Mouse (Mus musculus) neural tube, embryonic 12.5 days (tissue): ENCODE data around the gene Gpc3. TPM values are rescaled to one million over a fixed set of nuclear protein-coding genes. Genes with fewer than 3 reads are reported as not detected.
"Not testable (repeated sequence)": the region's sequence is repeated elsewhere in the genome, so short reads cannot be mapped to it uniquely, and the experiment has no call there.

Experiments used
- ATAC-seq: fragments of 200-750 bp; cut with Nextera tagmentation; 2 replicates; pipeline ENCODE4 v1.8.0; 2017; ENCODE audit warnings: low read depth, mild to moderate bottlenecking, moderate TSS enrichment, moderate library complexity; ENCODE audit not compliant: low FRiP score
- H3K27ac ChIP-seq: fragments of 300-500 bp; sonication (generic); 2 replicates; pipeline ENCODE4 v1.5.1; 2016
- H3K27me3 ChIP-seq: fragments of 300-500 bp; sonication (generic); replicated peaks from 2 replicates; pipeline ENCODE4 v1.6.1; 2016; ENCODE audit warnings: mild to moderate bottlenecking
- H3K36me3 ChIP-seq: fragments of 300-500 bp; sonication (generic); 2 replicates; pipeline ENCODE4 v1.6.1; 2016; ENCODE audit warnings: mild to moderate bottlenecking
- H3K4me1 ChIP-seq: fragments of 300-500 bp; sonication (generic); 2 replicates; pipeline ENCODE4 v1.6.1; 2016
- H3K4me2 ChIP-seq: fragments of 300-500 bp; sonication (generic); replicated peaks from 2 replicates; pipeline ENCODE4 v1.6.1; 2016; ENCODE audit warnings: mild to moderate bottlenecking
- H3K4me3 ChIP-seq: fragments of 300-500 bp; sonication (generic); 2 replicates; pipeline ENCODE4 v1.5.1; 2016
- H3K9ac ChIP-seq: fragments of 300-500 bp; sonication (generic); 2 replicates; pipeline ENCODE4 v1.6.1; 2016; ENCODE audit warnings: mild to moderate bottlenecking
- H3K9me3 ChIP-seq: fragments of 300-500 bp; sonication (generic); 2 replicates; pipeline ENCODE4 v1.6.1; 2016; ENCODE audit warnings: mild to moderate bottlenecking
- WGBS: fragments of 180-500 bp; shearing (Covaris S2); methylation state at CpG from one replicate; pipeline ENCODE4 v1.1.7; 2016; 5-methylcytosine and 5-hydroxymethylcytosine counted together
- polyA plus RNA-seq: library from polyadenylated mRNA; unstranded; fragments of >200 nt; fragmentation: Nextera tagmentation; extraction: Ambion mirVana; gene quantifications from 2 replicates; pipeline ENCODE4 v1.2.1, GENCODE M21; 2016

Gpc3 gene
- polyA plus RNA-seq, 1 experiment from 2014 or later: 303 TPM

- no peak overlapping the region for H3K9ac ChIP-seq
- H3K9me3 ChIP-seq: no peaks in the 10 kb centered on the region
- 26% methylated on average over 8 of the region's 8 CpGs for WGBS
- ATAC-seq: peak; percentile 79
- H3K4me2 ChIP-seq: peak overlapping the region; percentile 44
- no peak overlapping the region for H3K4me3 ChIP-seq
- no peaks in the 10 kb centered on the region for H3K4me1 ChIP-seq
- H3K27ac ChIP-seq: no peak overlapping the region
- no peaks in the 10 kb centered on the region for H3K36me3 ChIP-seq
- no peaks in the 10 kb centered on the region for H3K27me3 ChIP-seq
Observed at GRCm38 (mm10) chrX:52369938-52370758, 243.6 kb downstream of the Gpc3 start.

DNA sequence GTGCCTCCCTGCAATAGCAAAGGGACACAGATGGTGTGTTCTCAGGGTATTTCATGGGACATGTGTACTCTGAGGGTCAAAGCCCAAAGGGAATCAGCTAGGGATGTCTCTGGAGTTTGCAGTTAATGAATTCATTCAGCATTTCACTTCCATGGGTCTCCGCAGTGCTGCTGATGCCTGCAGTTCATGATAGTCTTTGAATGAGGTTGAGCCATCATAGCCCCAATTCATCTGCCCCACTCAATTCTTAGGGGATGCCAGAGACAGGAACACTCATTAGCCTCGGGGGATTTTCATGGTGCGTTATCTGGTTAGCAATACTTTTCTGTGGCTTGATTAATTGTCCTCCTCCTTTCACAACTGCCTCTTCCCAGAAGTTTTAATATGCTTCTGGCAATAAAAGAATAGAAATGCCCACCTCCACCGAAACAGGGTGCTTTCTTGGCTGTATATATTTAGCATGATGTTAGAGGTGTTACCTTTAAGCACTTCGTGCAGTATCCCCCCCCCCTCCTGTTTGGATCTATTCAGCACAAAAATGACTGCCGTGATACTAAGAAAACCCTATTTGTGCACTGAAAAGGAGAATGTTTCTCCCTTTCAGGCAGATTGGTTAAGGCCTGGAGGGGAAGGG lies 244.3 kb downstream of the Gpc3 start:
- Histone ChIP-seq H3K27ac (no peak overlapping the region), H3K4me2 (peak overlapping the region; percentile 44; the same call in 1 of the 2 replicates), H3K9me3 (no peaks in the 10 kb centered on the region), H3K9ac (no peak overlapping the region), H3K36me3 (no peaks in the 10 kb centered on the region), H3K27me3 (no peaks in the 10 kb centered on the region), H3K4me1 (no peaks in the 10 kb centered on the region), H3K4me3 (no peak overlapping the region)
- WGBS: 18% methylated on average over 6 of the region's 6 CpGs
- ATAC-seq: peak; percentile 77

DNA sequence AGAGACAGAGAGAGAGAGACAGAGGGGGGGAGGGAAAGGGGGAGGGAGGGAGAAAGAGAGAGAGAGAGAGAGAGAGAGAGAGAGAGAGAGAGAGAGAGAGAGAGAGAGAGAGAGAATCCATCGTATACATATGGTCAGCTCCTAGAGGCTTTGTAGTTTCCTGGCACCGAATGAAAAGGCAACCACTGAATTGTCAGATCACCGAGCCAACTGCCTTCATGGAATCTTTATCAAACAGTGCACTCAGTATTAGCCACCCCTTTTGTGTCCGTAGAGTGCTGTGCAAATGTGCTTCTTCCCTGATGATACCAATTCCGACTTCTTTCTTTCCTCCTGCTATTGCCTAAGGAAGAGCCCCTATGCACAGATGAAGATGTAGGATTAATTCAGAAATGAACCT lies 246.9 kb downstream of the Gpc3 start:
- Histone ChIP-seq H3K27me3 (no peaks in the 10 kb centered on the region), H3K4me3 (no peak overlapping the region), H3K27ac (no peak overlapping the region), H3K9ac (no peak overlapping the region), H3K4me2 (no peak overlapping the region), H3K4me1 (no peaks in the 10 kb centered on the region), H3K36me3 (no peaks in the 10 kb centered on the region), H3K9me3 (no peaks in the 10 kb centered on the region)
- ATAC-seq: no peak
- WGBS: 54% methylated on average over 4 of the region's 5 CpGs

DNA sequence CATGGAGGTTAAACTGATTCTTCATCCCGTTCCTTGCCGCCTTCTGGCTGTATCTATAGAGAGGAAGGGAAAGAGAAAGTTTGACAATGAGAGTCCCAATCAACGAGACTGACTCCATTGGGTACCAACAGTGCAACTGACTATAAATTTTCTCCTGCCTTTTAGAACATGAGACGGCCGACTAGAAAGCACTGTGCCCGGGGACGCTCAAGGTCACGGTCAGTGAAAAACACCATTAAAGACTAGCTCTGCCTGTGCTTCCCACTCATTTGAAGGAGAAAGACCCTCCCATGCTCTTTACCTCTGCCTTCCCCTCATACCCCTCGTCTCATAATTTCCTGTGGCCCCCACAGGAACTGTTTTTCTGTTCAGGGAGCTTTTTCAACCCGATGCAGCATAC lies 248.0 kb downstream of the Gpc3 start:
- 32% methylated on average over 10 of the region's 10 CpGs for WGBS

GRCm38 (mm10) chrX:52362241-52363011 lies 251.3 kb downstream of the Gpc3 start:
- WGBS: 87% methylated on average over 4 of the region's 4 CpGs
- no peak overlapping the region for H3K4me2 ChIP-seq
- no peak overlapping the region for H3K9ac ChIP-seq
- no peak overlapping the region for H3K27ac ChIP-seq
- no peaks in the 10 kb centered on the region for H3K27me3 ChIP-seq
- no peaks in the 10 kb centered on the region for H3K9me3 ChIP-seq
- H3K4me3 ChIP-seq: no peak overlapping the region
- H3K4me1 ChIP-seq: no peaks in the 10 kb centered on the region
- ATAC-seq: no peak
- H3K36me3 ChIP-seq: no peaks in the 10 kb centered on the region

More for the DNA sequence above, 248.0 kb downstream of the Gpc3 start:
- Histone ChIP-seq H3K4me1 (no peaks in the 10 kb centered on the region), H3K36me3 (no peaks in the 10 kb centered on the region), H3K4me3 (no peak overlapping the region), H3K27me3 (no peaks in the 10 kb centered on the region), H3K9me3 (no peaks in the 10 kb centered on the region), H3K9ac (no peak overlapping the region), H3K27ac (no peak overlapping the region), H3K4me2 (0 out of 2 replicates have a peak overlapping the region, but pooled peaks have one; percentile 14)
- ATAC-seq: no peak

DNA sequence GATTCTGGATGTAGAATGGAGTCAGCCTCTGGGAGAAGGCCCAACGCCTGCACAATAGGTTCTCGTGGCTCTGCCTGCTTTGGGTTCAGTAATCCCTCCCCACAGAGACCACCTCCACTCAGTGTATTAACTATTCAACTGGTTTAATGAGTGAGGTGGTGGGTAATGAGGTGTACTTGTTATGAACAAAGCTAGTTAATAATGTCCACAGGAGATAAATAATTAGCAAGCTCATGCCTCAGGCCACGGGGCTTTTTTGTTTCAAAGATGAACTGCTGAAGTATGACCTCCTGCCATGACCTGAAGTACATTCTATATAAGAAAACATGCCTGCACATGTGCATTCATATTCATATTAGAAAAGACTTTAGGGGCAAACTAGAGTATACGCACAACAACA lies 260.8 kb downstream of the Gpc3 start:
- H3K27me3 ChIP-seq: no peaks in the 10 kb centered on the region
- H3K36me3 ChIP-seq: no peaks in the 10 kb centered on the region
- 75% methylated on average over 4 of the region's 4 CpGs for WGBS
- H3K4me1 ChIP-seq: no peaks in the 10 kb centered on the region
- H3K9ac ChIP-seq: no peak overlapping the region
- H3K4me3 ChIP-seq: no peak overlapping the region
- H3K27ac ChIP-seq: no peak overlapping the region
- no peaks in the 10 kb centered on the region for H3K9me3 ChIP-seq
- ATAC-seq: no peak
- H3K4me2 ChIP-seq: no peak overlapping the region

DNA sequence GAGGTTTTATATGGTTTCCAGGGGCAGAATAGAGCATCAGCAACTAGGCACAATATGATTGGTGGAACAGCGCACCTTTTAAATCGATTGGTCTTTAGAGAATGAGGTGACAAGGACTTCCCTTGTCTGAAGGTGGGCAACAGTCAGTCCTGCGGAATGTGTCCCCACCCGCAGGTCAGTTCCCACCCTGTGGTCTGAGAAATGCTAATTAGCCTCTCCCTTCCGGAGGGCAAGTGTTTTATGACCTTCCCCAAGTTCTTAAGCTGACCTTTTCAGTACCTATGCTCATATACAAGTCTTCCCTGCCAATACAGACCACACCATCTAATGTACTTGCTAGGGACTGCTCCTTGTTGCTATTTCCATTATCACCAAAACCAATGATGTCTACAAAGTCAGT lies 263.1 kb downstream of the Gpc3 start:
- not testable (repeated sequence) for H3K4me3 ChIP-seq, H3K9me3 ChIP-seq, H3K27ac ChIP-seq, ATAC-seq, H3K4me1 ChIP-seq, H3K27me3 ChIP-seq, H3K36me3 ChIP-seq, H3K4me2 ChIP-seq, H3K9ac ChIP-seq
- WGBS: 53% methylated on average over 5 of the region's 5 CpGs

GRCm38 (mm10) chrX:52348773-52349172 lies 265.0 kb downstream of the Gpc3 start:
- no peaks in the 10 kb centered on the region for H3K9me3 ChIP-seq
- H3K4me1 ChIP-seq: no peaks in the 10 kb centered on the region
- WGBS: 29% methylated on average over 6 of the region's 6 CpGs
- no peak overlapping the region for H3K27ac ChIP-seq
- H3K4me2 ChIP-seq: no peak overlapping the region
- no peaks in the 10 kb centered on the region for H3K36me3 ChIP-seq
- H3K27me3 ChIP-seq: no peaks in the 10 kb centered on the region
- no peak overlapping the region for H3K9ac ChIP-seq
- ATAC-seq: no peak
- no peak overlapping the region for H3K4me3 ChIP-seq

DNA sequence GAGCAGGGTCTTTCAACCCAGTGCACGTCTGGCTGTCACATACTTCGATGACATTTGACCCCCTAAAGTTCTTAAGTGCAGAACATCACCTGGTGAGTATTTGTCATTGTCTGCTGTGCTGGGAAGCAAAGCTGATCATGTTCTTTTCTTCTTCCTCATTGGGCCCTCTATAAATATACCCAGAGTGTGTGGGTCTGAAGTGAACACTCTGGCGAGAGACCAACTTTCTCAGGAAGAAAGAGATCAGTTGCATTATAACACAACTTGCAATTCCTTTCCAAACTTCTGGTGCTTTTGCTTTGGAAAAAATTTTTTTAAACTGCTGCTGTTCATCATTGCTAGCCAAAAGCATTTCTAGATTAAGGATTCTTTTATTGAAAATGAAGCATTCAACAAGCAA lies 269.7 kb downstream of the Gpc3 start:
- no peak overlapping the region for H3K27ac ChIP-seq
- no peaks in the 10 kb centered on the region for H3K9me3 ChIP-seq
- no peaks in the 10 kb centered on the region for H3K36me3 ChIP-seq
- H3K4me2 ChIP-seq: no peak overlapping the region
- no peaks in the 10 kb centered on the region for H3K4me1 ChIP-seq
- no peak overlapping the region for H3K4me3 ChIP-seq
- 83% methylated on average over 3 of the region's 3 CpGs for WGBS
- no peak overlapping the region for H3K9ac ChIP-seq
- no peak for ATAC-seq
- H3K27me3 ChIP-seq: no peaks in the 10 kb centered on the region

- no peak overlapping the region for H3K9ac ChIP-seq
- no peaks in the 10 kb centered on the region for H3K4me1 ChIP-seq
- no peak overlapping the region for H3K4me2 ChIP-seq
- H3K9me3 ChIP-seq: no peaks in the 10 kb centered on the region
- no peaks in the 10 kb centered on the region for H3K27me3 ChIP-seq
- H3K36me3 ChIP-seq: no peaks in the 10 kb centered on the region
- H3K4me3 ChIP-seq: no peak overlapping the region
- no peak overlapping the region for H3K27ac ChIP-seq
- WGBS: 54% methylated on average over 3 of the region's 3 CpGs
- no peak for ATAC-seq
Observed at GRCm38 (mm10) chrX:52340251-52340650, 273.5 kb downstream of the Gpc3 start.

DNA sequence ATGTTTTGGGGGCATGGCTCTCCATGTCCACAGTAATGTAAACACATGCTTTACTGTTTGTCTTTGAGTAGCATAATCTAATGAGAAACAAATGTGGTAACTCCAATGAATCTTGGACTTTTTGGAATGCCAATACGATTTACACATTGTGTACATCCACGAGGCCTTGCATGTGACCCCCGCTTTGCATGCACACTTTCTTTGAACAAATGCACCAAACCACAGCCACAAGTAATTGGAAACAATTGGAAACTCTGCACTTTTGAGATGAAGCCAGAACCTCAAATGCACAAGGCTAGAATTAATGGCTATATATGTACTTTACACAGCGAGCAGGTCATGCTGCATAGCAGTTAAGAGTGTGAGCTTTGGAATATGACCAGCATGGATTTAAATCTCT lies 292.0 kb downstream of the Gpc3 start:
- 85% methylated on average over 4 of the region's 4 CpGs for WGBS
- no peak for ATAC-seq

DNA sequence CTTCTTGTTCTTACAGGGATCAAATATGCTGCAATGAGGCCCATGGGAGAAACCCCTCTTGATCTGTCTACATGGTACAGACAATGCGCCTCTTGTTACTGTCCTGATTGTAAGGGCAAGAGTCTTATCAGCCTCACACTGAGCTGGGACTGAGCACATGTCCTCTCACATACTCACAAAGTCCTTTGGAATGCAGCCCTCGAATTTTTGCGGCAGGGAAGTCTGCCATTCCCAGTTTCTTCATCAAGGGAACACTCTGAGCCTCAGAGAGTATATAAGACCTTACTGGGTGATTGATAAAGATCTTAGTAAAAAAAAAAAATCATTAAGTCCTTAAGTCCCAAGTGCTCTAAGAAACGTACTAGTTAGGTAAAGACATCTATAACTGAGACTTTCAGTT lies 293.1 kb downstream of the Gpc3 start:
- H3K4me3 ChIP-seq: no peak overlapping the region
- 72% methylated on average over 4 of the region's 4 CpGs for WGBS
- no peak overlapping the region for H3K9ac ChIP-seq
- no peak for ATAC-seq
- H3K4me2 ChIP-seq: no peak overlapping the region
- no peak overlapping the region for H3K27ac ChIP-seq
- no peaks in the 10 kb centered on the region for H3K4me1 ChIP-seq
- no peaks in the 10 kb centered on the region for H3K9me3 ChIP-seq
- H3K27me3 ChIP-seq: no peaks in the 10 kb centered on the region
- H3K36me3 ChIP-seq: no peaks in the 10 kb centered on the region

More for the DNA sequence above, 292.0 kb downstream of the Gpc3 start:
- H3K36me3 ChIP-seq: no peaks in the 10 kb centered on the region
- H3K4me1 ChIP-seq: no peaks in the 10 kb centered on the region
- no peak overlapping the region for H3K9ac ChIP-seq
- no peaks in the 10 kb centered on the region for H3K9me3 ChIP-seq
- H3K4me2 ChIP-seq: no peak overlapping the region
- H3K27ac ChIP-seq: no peak overlapping the region
- H3K4me3 ChIP-seq: no peak overlapping the region
- no peaks in the 10 kb centered on the region for H3K27me3 ChIP-seq
